Comparison of ENCODE assay signal across 10 mouse cellular contexts in genomic region chr8:26748161-26748971, GRCm38 (mm10).
DNase-seq lines count a peak whose midpoint lies in the region; ATAC-seq and TF ChIP-seq lines count a peak whose summit lies in the region.
"Had no signal": no experiment of that assay in that cellular context is flagged by ENCODE, and none has a peak within 500 bp of the region (broad histone marks: within the 10 kb centered on the region; RNA-seq: fewer than 3 reads in every experiment).

No protein-coding gene starts in this region.

- H3K4me2 ChIP-seq in midbrain, embryonic 14.5 days (ENCODE audit: low read length) = peak overlapping the region; percentile 4; the same call in 1 of the 2 replicates
- H3K4me2 ChIP-seq in intestine, embryonic 16.5 days (ENCODE audit: low read depth, low read length) = no peak overlapping the region

- peak; percentile 10 for DNase-seq in left cerebral cortex, postnatal 4 days
- no peak for DNase-seq in left cerebral cortex, adult 8-10 months (ENCODE audit: low spot score in 2 of 2)
- DNase-seq in embryo, embryonic 10.5 days (ENCODE audit: low spot score) = peak; percentile 27
- peak; percentile 59 for DNase-seq in forelimb bud, embryonic 11.5 days (ENCODE audit: low read depth, low spot score)
- DNase-seq in midbrain, embryonic 14.5 days = peak; percentile 47
- no peak for DNase-seq in thymus, adult 2 months
- DNase-seq: kidney, postnatal 25 days; thymus, postnatal 36 days had no signal

- TF ChIP-seq CTCF in thymus, adult 2 months (IDR thresholded peaks at IDR 0.05; ENCODE audit: borderline replicate concordance, control insufficient read depth, extremely low read depth, insufficient read depth, low read length, poor library complexity) = no peak

- H3K4me3 ChIP-seq in midbrain, embryonic 14.5 days (replicated peaks; ENCODE audit: low read depth, low read length) = no peak overlapping the region
- H3K4me3 ChIP-seq in thymus, adult 2 months (ENCODE audit: control insufficient read depth, insufficient read depth, low read length) = no peak overlapping the region
- no peak overlapping the region for H3K4me3 ChIP-seq in intestine, embryonic 16.5 days (ENCODE audit: low read length)

- no peak for ATAC-seq in midbrain, embryonic 14.5 days (ENCODE audit: low FRiP score, low TSS enrichment)
- ATAC-seq in inflammation-experienced regulatory T-cells, adult 6 months = no peak
- no peak for ATAC-seq in intestine, embryonic 16.5 days

- WGBS in midbrain, embryonic 14.5 days = 68% methylated on average over 13 of the region's 14 CpGs
- 62% methylated on average over 14 of the region's 14 CpGs for WGBS in thymus, adult 2 months
- WGBS in intestine, embryonic 16.5 days = 56% methylated on average over 14 of the region's 14 CpGs

- no peak for TF ChIP-seq POLR2A in thymus, adult 2 months (IDR thresholded peaks at IDR 0.05; ENCODE audit: control insufficient read depth, extremely low read depth, insufficient read depth, low read length, poor library complexity)

- H3K9ac ChIP-seq in midbrain, embryonic 14.5 days (replicated peaks; ENCODE audit: low read length) = no peak overlapping the region
- no peak overlapping the region for H3K9ac ChIP-seq in intestine, embryonic 16.5 days (ENCODE audit: low read depth, low read length)

- H3K27me3 ChIP-seq in midbrain, embryonic 14.5 days (ENCODE audit: control insufficient read depth, insufficient read depth, low read length) = no peaks in the 10 kb centered on the region
- no peaks in the 10 kb centered on the region for H3K27me3 ChIP-seq in thymus, adult 2 months (ENCODE audit: control insufficient read depth, insufficient read depth, low read length)
- H3K27me3 ChIP-seq in intestine, embryonic 16.5 days (replicated peaks; ENCODE audit: control insufficient read depth, insufficient read depth, low read length) = no peaks in the 10 kb centered on the region

- H3K9me3 ChIP-seq in midbrain, embryonic 14.5 days (ENCODE audit: control insufficient read depth, low read length) = no peaks in the 10 kb centered on the region
- H3K9me3 ChIP-seq in intestine, embryonic 16.5 days (ENCODE audit: control insufficient read depth, low read length) = no peaks in the 10 kb centered on the region

- intact Hi-C loops in left cerebral cortex, postnatal 4 days (cut with DNase I) = no loop called here

- H3K4me1 ChIP-seq in midbrain, embryonic 14.5 days (ENCODE audit: control insufficient read depth, insufficient read depth, low read length) = 0 out of 2 replicates have a peak, but pooled peaks cover 11% of the 10 kb centered on the region
- no peaks in the 10 kb centered on the region for H3K4me1 ChIP-seq in thymus, adult 2 months (replicated peaks; ENCODE audit: control insufficient read depth, insufficient read depth, low read length)
- peaks cover 8% of the 10 kb centered on the region for H3K4me1 ChIP-seq in intestine, embryonic 16.5 days (ENCODE audit: control insufficient read depth, insufficient read depth, low read length)

- H3K36me3 ChIP-seq in midbrain, embryonic 14.5 days (ENCODE audit: control insufficient read depth, insufficient read depth, low read length) = no peaks in the 10 kb centered on the region
- no peaks in the 10 kb centered on the region for H3K36me3 ChIP-seq in thymus, adult 2 months (ENCODE audit: control insufficient read depth, insufficient read depth, low read length)
- H3K36me3 ChIP-seq in intestine, embryonic 16.5 days (ENCODE audit: control insufficient read depth, insufficient read depth, low read length) = no peaks in the 10 kb centered on the region

- peak overlapping the region; percentile 64 for H3K27ac ChIP-seq in midbrain, embryonic 14.5 days (replicated peaks; ENCODE audit: low read depth, low read length)
- no peak overlapping the region for H3K27ac ChIP-seq in thymus, adult 2 months (ENCODE audit: control insufficient read depth, insufficient read depth, low read length)
- no peak overlapping the region for H3K27ac ChIP-seq in intestine, embryonic 16.5 days (ENCODE audit: low read length)

Comparison
In these comparisons a context has a peak if more than half of its experiments do, and no peak if none do; other contexts are left out.
1. DNase-seq: peak in left cerebral cortex, postnatal 4 days (single experiment), embryo, embryonic 10.5 days (single experiment), forelimb bud, embryonic 11.5 days (single experiment) and midbrain, embryonic 14.5 days (single experiment); none in left cerebral cortex, adult 8-10 months (0 of 2) and thymus, adult 2 months (single experiment).